Mouse (Mus musculus) stomach, postnatal 0 days (tissue): ENCODE measurements around the gene Prelid3b.

ENCODE experiments used
- CTCF ChIP-seq: IDR thresholded peaks from 2 replicates; pipeline ENCODE4 v1.5.1; 2016; ENCODE audit warnings: antibody characterized with exemption, low read depth, mild to moderate bottlenecking, moderate library complexity
- EP300 ChIP-seq: optimal IDR thresholded peaks from 2 replicates; pipeline ENCODE3; 2016; ENCODE audit warnings: antibody characterized with exemption

GRCm38 (mm10) chr2:174501517-174501916 is 28.6 kb upstream of the Prelid3b start:
- TF ChIP-seq CTCF = no peak
- TF ChIP-seq EP300 = no peak
